Mouse (Mus musculus): ENCODE results near the gene Ctcf.

Gene Ctcf

GRCm38 (mm10) chr8:105657641-105658040 is 21.3 kb downstream of the Ctcf start:
- DNase-seq, result no peak

- peak; percentile 12 to 18 for DNase-seq
Observed at GRCm38 (mm10) chr8:105661167-105661566, 24.8 kb downstream of the Ctcf start.

- no peak for DNase-seq
Observed at GRCm38 (mm10) chr8:105677891-105678290, 41.5 kb downstream of the Ctcf start.

- no peak for DNase-seq
Observed at GRCm38 (mm10) chr8:105685325-105685724, 49.0 kb downstream of the Ctcf start.

GRCm38 (mm10) chr8:105685796-105686308 is 49.5 kb downstream of the Ctcf start, which contains the start of gene Carmil2:
Gene Carmil2 (plus strand): TSS chr8:105686274.
- DNase-seq, result peak; percentile 39 to 65

GRCm38 (mm10) chr8:105686551-105686950 is 50.2 kb downstream of the Ctcf start:
- DNase-seq, result no peak

DNA sequence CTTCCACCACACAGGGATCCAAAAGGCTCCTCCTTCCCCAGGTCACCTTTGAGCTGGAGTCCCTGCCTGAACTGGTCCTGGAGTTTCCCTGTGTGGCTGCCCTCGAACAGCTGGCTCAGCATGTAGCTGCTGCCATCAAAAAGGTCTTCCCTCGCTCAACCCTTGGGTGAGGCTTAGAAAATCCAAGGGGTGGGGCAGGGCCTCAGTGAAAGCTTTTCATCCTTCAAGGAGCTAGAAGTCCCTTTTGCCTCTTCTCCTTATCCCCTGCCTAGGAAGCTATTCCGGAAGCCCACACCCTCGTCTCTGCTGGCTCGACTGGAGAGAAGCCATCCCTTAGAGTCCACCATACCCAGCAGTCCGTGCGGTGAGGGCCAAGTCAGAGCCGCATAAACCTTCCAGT is 51.1 kb downstream of the Ctcf start:
- DNase-seq, result no peak

DNA sequence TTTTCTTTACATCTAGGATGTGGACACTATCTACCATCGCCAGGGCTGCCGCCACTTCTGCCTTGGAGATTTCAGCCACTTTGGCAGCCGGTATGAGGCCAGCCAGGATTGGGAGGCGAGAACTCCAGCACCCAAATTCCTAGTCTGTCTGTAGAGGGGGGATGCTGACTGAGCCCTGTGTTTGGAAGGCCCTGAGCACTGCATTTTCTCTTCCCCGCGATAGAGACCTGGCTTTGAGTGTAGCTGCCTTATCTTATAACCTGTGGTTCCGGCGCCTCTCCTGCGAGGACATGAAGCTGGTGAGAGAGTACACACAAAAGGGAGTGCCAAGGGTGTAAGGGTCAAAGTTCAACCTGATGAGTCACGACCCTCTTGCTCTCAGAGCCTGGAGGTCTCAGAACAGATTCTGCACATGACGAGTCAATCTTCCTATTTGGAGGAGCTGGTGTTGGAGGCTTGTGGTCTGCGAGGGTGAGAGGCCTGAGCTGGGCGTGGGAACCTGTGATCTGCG is 51.9 kb downstream of the Ctcf start:
- no peak for DNase-seq

- DNase-seq, result no peak
Observed at GRCm38 (mm10) chr8:105689256-105689982, 53.1 kb downstream of the Ctcf start.

DNA sequence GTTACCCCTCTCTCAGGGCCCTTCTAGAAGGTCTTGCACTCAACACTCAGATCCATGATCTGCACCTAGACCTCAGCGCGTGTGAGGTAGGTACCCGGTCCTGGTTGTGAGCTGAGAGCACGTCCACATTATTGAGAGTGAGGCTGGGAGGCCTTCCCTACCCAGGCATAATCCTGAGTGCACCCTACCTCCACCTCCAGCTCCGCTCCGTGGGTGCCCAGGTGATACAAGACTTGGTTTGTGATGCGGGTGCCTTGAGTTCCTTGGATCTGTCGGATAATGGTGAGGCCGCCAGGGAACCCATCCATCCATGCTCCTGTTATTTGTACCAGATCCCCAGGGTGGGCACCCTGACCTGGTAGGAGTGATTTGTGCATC is 53.6 kb downstream of the Ctcf start:
- DNase-seq, result no peak

DNA sequence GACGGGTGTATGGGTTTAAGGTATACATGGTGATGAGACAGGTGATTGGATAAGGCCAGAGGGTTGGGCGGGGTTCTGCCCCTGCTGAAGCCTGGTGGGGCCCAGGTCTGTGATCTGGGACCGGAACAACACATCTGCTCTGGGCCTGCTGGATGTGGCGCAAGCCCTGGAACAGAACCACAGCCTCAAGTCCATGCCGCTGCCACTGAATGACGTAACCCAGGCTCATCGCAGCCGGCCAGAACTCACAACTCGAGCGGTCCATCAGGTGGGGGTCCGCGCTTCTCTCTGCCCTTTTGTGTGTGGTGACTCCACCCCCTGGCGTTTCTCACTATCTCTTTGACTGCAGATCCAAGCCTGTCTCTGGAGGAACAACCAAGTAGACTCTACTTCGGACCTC is 54.6 kb downstream of the Ctcf start:
- no peak for DNase-seq

DNA sequence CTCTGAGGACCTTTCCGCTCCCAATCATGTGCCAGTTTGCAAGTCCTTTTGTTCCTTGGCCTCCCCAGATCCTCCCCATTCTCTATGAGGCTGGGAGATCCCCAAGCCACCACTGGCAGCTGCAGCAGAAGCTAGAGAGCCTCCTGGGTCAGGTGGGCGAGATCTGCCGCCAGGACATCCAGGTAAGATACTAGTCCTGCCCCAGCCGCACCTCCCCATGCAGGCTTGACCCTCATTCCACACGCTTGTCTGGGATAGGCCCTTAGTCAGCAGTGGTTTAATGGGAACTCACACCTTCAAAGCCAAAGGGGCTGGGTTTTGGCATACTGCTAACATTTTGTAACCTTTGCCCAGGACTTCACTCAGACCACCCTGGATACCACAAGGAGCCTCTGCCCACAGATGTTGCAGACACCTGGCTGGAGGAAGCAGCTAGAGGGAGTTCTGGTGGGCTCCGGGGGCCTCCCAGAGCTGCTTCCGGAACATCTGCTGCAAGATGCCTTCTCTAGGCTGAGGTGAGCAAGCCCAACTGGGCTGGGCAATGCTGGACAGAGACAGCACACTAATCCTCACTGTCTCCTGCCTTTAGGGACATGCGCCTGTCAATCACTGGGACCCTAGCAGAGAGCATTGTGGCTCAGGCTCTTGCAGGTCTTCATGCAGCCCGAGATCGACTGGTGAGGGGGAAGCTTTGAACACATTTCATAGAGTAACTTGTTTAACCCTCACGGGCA is 56.2 kb downstream of the Ctcf start:
- no peak for DNase-seq

GRCm38 (mm10) chr8:105693648-105694047 is 57.3 kb downstream of the Ctcf start:
- peak; percentile 45 to 63 for DNase-seq

DNA sequence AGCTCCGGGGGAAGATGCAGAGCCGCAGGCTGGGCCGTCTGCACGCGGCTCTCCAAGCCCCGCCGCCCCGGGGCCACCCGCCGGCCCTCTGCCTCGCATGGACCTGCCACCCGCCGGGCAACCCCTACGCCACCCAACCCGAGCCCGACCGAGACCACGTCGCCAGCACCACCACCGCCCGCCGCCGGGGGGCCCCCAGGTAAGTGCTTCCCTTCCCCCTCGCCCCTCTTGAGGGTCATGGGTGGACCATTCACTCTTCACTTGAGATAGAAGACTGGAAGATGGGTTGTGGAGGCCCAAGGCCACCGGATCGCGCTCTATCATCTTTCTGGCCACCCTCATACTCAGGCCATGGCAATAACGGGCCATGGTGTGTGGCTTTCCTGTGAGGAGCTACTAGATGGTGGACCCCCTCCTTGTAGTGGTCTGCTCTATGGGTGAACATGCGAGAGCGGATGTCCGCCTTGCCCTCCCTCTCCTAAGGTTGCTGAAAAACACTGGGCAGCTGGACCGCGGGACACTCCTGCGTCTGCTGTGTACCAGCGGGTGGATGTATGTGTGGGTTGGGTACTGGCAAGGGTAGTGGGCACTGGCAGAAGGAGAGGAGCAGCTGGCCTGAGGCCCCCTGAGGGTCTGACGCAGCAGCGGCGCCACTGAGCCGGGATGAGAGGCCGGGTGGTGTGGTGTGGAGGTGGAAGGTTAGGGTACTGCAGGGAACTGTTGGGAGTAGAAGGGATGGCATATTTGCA is 57.9 kb downstream of the Ctcf start:
- no peak for DNase-seq

GRCm38 (mm10) chr8:105695080-105695780 is 58.9 kb downstream of the Ctcf start:
- DNase-seq, result no peak

- DNase-seq, result no peak
Observed at GRCm38 (mm10) chr8:105697196-105697780, 60.9 kb downstream of the Ctcf start.

DNA sequence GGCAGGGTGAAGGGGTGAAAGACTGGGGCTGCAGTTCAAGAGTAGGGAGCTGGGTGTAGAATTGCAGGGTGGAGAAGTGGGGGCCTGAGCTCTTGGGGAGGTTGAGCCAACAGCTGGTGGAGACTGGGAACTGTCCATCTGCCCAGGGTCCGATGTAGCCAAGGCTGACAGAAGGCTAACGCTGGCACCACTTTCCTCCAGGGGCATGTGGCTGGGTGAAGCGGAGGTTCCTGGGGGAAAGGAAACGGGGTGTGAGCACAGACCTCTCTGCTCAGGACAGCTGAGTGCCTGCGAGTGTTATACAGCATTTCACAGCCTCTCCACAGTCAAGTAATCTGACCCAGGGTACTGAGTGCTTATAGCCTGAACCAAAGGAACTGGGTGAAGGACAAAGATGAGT is 62.4 kb downstream of the Ctcf start:
- DNase-seq, result no peak

DNA sequence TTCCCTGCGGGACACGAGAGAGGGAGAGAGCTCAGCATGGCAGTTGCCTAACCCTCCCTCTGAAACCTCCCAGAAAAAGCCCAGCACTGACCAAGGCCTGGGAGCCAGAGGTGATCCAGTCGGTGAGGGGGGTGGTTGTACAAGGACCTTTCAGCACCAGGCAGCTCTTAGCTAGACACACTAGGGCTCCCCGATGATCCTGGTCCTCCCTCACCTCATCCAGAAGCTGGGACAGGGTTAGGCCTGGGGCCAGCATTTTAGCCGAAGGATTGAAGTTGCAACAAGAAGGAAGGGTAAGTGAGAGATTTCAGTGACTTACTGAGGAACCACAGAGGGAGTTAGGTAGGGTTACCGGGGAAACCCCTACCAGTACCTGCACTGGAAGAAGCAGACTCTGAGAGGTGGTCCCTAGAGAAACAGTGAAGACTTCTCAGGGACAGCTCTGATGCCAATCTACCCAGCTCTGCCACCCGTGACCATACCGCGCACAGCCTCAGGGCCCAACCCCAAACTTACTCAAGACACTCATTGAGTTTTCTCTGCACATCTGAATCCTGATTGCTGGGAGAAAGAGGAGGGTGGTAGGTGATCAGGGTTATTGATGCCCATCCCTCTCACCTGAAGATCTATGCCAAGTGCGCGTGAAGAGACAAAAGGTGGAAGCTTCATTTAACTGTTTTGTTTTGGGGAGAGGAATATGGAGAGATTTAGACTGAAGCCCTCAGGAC is 63.3 kb downstream of the Ctcf start:
- DNase-seq, result no peak

GRCm38 (mm10) chr8:105700566-105700965 is 64.2 kb downstream of the Ctcf start:
- no peak for DNase-seq

GRCm38 (mm10) chr8:105700966-105701824 is 64.8 kb downstream of the Ctcf start, which contains the start of the genes Acd and Pard6a:
Gene Acd (minus strand): TSS chr8:105701102.
Gene Pard6a (plus strand): TSS chr8:105701148.
- peak; percentile 94 to 96 for DNase-seq

Data from kidney, adult 8-10 months (tissue).